Mouse (Mus musculus) spleen, adult 2 months (tissue): ENCODE data around the gene Cym. TPM values are rescaled to one million over a fixed set of nuclear protein-coding genes. Genes with fewer than 3 reads are reported as not detected.

Source experiments
- DNase-seq, 2 experiments: peaks; one replicate each; pipeline versions ENCODE4 v3.0.0 to v3.0.0-alpha.2; 2012 to 2021; ENCODE audit warnings: low spot score in 2 of 2, low read depth in 1 of 2
- H3K27ac ChIP-seq: fragments of 200-500 bp; 2 replicates; pipeline ENCODE4 v1.5.1; 2012; ENCODE audit warnings: low read length, inconsistent platforms; ENCODE audit not compliant: insufficient read depth
- H3K27me3 ChIP-seq: fragments of 200-500 bp; 2 replicates; pipeline ENCODE4 v1.6.1; 2012; ENCODE audit warnings: mild to moderate bottlenecking, moderate library complexity, low read length, inconsistent platforms; ENCODE audit not compliant: control insufficient read depth, insufficient read depth
- H3K36me3 ChIP-seq: fragments of 200-500 bp; 2 replicates; pipeline ENCODE4 v1.6.1; 2012; ENCODE audit warnings: mild to moderate bottlenecking, low read length, inconsistent platforms; ENCODE audit not compliant: control insufficient read depth, insufficient read depth
- H3K4me1 ChIP-seq: fragments of 200-500 bp; 2 replicates; pipeline ENCODE4 v1.6.1; 2011; ENCODE audit warnings: inconsistent platforms; ENCODE audit not compliant: control insufficient read depth, insufficient read depth, insufficient read length
- H3K4me3 ChIP-seq: fragments of 200-500 bp; 2 replicates; pipeline ENCODE4 v1.5.1; 2011; ENCODE audit warnings: mild to moderate bottlenecking, inconsistent platforms; ENCODE audit not compliant: insufficient read depth, insufficient read length; ENCODE audit errors: extremely low read depth
- CTCF ChIP-seq: fragments of 200-500 bp; IDR thresholded peaks from 2 replicates; pipeline ENCODE4 v1.5.1; 2011; ENCODE audit warnings: mild to moderate bottlenecking, inconsistent platforms; ENCODE audit not compliant: insufficient read depth, insufficient read length, insufficient replicate concordance; ENCODE audit errors: extremely low read depth
- POLR2A ChIP-seq: fragments of 200-500 bp; IDR thresholded peaks from 2 replicates; pipeline ENCODE4 v1.6.1; 2011; ENCODE audit warnings: low read depth, low read length, inconsistent platforms
- WGBS: fragments of 180-500 bp; shearing (Covaris S2); methylation state at CpG from one replicate; pipeline ENCODE4 v1.1.7; 2018; 5-methylcytosine and 5-hydroxymethylcytosine counted together
- polyA plus RNA-seq: library from polyadenylated mRNA; depleted of rRNA; stranded (reverse); fragments of >200 nt; gene quantifications from 2 replicates; pipeline ENCODE4 v1.2.3, GENCODE M21; 2012; rRNA removed

Cym gene
- polyA plus RNA-seq: 0.22 and 0.33 TPM in 2 replicates

GRCm38 (mm10) chr3:107221608-107222007 is at the start of gene Cym:
Gene Cym, minus strand, starts transcription at chr3:107221732.
- H3K27me3 ChIP-seq: no peaks in the 10 kb centered on the region
- no peak within 1 kb of the TSS for H3K4me3 ChIP-seq
- no peaks in the 10 kb centered on the region for H3K4me1 ChIP-seq
- no peak for DNase-seq
- no peaks in the 10 kb centered on the region for H3K36me3 ChIP-seq
- TF ChIP-seq POLR2A (no peak), CTCF (no peak)
- H3K27ac ChIP-seq: no peak within 1 kb of the TSS
- 78% methylated on average over 10 of the region's 10 CpGs for WGBS

GRCm38 (mm10) chr3:107266814-107267345 is 45.3 kb upstream of the Cym start:
- TF ChIP-seq CTCF (no peak), POLR2A (no peak)
- Histone ChIP-seq H3K4me1 (no peaks in the 10 kb centered on the region), H3K27me3 (no peaks in the 10 kb centered on the region), H3K27ac (no peak overlapping the region), H3K4me3 (no peak overlapping the region), H3K36me3 (no peaks in the 10 kb centered on the region)
- DNase-seq: no peak
- WGBS: 96% methylated on average over 2 of the region's 2 CpGs

DNA sequence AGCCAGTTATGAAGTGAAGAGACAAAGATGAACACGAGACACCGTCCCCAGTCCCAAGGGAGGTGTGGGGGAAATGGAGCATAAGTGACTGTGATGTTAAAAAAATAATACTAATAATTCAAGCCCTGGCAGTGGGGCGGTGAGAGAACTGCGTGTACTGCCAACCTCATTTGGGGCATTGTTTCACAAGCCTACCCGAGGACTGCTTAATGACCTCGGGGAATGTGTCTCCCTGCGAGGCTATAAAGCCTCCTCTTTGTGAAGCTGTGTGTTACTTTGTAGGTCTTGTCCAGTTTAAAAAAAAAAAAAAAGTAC is 40.3 kb upstream of the Cym start:
- H3K27me3 ChIP-seq: no peaks in the 10 kb centered on the region
- no peak for TF ChIP-seq POLR2A
- no peak for DNase-seq
- no peaks in the 10 kb centered on the region for H3K36me3 ChIP-seq
- H3K4me3 ChIP-seq: no peak overlapping the region
- no peak overlapping the region for H3K27ac ChIP-seq
- 41% methylated on average over 7 of the region's 7 CpGs for WGBS
- H3K4me1 ChIP-seq: peaks cover 11% of the 10 kb centered on the region; the same call in 1 of the 2 replicates

- no peaks in the 10 kb centered on the region for H3K36me3 ChIP-seq
- H3K27ac ChIP-seq: no peak overlapping the region
- no peaks in the 10 kb centered on the region for H3K27me3 ChIP-seq
- TF ChIP-seq CTCF (no peak), POLR2A (no peak)
- DNase-seq: no peak
- WGBS: 39% methylated on average over 8 of the region's 8 CpGs
- peaks cover 11% of the 10 kb centered on the region; the same call in 1 of the 2 replicates for H3K4me1 ChIP-seq
- no peak overlapping the region for H3K4me3 ChIP-seq
These were observed 39.7 kb upstream of the Cym start for GRCm38 (mm10) chr3:107260956-107261850.

GRCm38 (mm10) chr3:107257924-107258323 is 36.4 kb upstream of the Cym start:
- H3K4me3 ChIP-seq: no peak overlapping the region
- 60% methylated on average over 5 of the region's 5 CpGs for WGBS
- H3K27me3 ChIP-seq: no peaks in the 10 kb centered on the region
- DNase-seq: no peak
- TF ChIP-seq CTCF (no peak), POLR2A (no peak)
- H3K4me1 ChIP-seq: peaks cover 11% of the 10 kb centered on the region; the same call in 1 of the 2 replicates
- H3K36me3 ChIP-seq: no peaks in the 10 kb centered on the region
- no peak overlapping the region for H3K27ac ChIP-seq

GRCm38 (mm10) chr3:107256724-107257123 is 35.2 kb upstream of the Cym start:
- Histone ChIP-seq H3K36me3 (no peaks in the 10 kb centered on the region), H3K27ac (no peak overlapping the region), H3K4me3 (no peak overlapping the region), H3K4me1 (peaks cover 9% of the 10 kb centered on the region; the same call in 1 of the 2 replicates), H3K27me3 (no peaks in the 10 kb centered on the region)
- DNase-seq: no peak
- 87% methylated on average over 7 of the region's 7 CpGs for WGBS
- TF ChIP-seq POLR2A (no peak), CTCF (no peak)

- Histone ChIP-seq H3K36me3 (no peaks in the 10 kb centered on the region), H3K27ac (no peak overlapping the region), H3K4me1 (peaks cover 3% of the 10 kb centered on the region; the same call in 1 of the 2 replicates), H3K27me3 (no peaks in the 10 kb centered on the region), H3K4me3 (no peak overlapping the region)
- no peak for DNase-seq
- TF ChIP-seq CTCF (no peak), POLR2A (no peak)
- 87% methylated on average over 3 of the region's 3 CpGs for WGBS
These were observed 34.5 kb upstream of the Cym start for GRCm38 (mm10) chr3:107255992-107256391.
